Mouse (Mus musculus) kidney, adult 9 months (tissue): ENCODE results near the gene Dnajc5.

Source experiments
- DNase-seq: peaks from one replicate; pipeline ENCODE4 v3.0.0; 2022

The Dnajc5 gene

DNA sequence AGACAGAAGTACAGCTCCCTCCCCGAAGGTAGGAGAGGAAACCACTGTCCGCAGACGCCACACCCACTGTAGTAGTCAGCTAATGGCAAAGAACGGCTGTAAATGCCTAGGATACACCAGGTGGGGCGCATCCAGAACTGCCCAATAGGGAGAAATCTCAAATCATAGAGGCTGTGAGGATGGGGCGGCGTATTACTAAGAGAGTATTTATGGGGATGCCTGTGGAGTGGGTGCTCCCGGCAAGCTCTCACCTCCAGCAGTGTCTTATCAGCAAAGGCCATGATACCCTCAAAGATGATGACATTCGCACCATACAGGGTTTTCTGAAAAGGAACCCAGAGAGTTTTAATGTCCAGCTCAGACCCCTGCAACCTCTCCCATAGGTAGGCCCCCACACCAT lies 53.7 kb downstream of the Dnajc5 start:
- no peak for DNase-seq

- no peak for DNase-seq
Observed at GRCm38 (mm10) chr2:181574921-181575545, 54.7 kb downstream of the Dnajc5 start.

- DNase-seq, result no peak
Observed at GRCm38 (mm10) chr2:181576613-181577012, 56.3 kb downstream of the Dnajc5 start.

GRCm38 (mm10) chr2:181577126-181577525 lies 56.8 kb downstream of the Dnajc5 start:
- no peak for DNase-seq

DNA sequence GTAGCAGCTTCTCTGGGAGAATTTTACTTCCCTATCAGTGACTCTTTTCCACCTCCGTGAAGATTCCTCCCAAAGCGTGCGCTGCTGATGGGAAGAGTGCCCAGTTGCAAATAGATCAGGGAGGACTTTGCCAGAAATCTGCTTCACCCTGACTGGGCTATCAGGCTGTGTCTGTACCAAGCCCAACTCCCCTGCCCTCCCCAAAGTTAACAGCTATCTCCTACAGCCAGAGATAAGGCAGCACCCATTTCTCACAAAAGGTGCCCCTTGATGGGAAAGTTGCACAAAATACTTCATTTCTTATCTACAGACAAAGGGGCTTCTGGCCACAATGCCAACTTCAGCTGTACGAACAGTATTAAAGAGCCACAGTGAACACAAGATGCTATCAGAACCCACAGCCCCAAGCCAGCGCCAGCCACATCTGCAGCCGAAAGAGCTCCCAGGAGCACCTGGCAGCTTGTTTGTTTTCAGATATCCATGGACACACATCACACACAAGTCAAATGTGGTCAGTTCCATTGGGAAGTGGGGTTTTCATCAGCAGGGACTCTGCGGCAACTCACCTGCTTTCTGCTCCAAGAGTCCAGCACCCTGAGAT lies 57.8 kb downstream of the Dnajc5 start:
- DNase-seq, result no peak

- no peak for DNase-seq
Observed at GRCm38 (mm10) chr2:181578790-181579618, 58.7 kb downstream of the Dnajc5 start.

DNA sequence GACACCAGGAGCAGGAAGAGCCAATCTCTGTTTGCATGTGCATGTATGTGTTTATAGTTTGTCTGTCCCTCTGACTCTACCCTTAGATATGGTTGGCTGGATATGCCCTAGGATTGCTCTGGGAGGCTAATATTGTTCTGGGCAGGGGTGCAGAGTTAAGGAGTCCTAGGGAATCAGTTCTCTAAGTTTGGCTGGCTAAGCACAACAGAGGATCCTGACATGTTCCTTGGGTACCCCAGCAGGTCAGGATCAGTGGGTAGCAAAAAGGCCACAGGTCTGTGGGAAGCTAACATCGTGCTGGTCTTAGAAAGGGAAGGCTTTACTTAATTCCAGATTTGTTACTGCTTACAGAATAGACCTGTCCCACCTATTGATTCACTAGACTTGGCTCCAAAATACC lies 59.4 kb downstream of the Dnajc5 start:
- DNase-seq, result no peak

GRCm38 (mm10) chr2:181580131-181580772 lies 60.0 kb downstream of the Dnajc5 start:
- DNase-seq, result no peak

GRCm38 (mm10) chr2:181581016-181581401 lies 60.7 kb downstream of the Dnajc5 start:
- peak; percentile 90 for DNase-seq

DNA sequence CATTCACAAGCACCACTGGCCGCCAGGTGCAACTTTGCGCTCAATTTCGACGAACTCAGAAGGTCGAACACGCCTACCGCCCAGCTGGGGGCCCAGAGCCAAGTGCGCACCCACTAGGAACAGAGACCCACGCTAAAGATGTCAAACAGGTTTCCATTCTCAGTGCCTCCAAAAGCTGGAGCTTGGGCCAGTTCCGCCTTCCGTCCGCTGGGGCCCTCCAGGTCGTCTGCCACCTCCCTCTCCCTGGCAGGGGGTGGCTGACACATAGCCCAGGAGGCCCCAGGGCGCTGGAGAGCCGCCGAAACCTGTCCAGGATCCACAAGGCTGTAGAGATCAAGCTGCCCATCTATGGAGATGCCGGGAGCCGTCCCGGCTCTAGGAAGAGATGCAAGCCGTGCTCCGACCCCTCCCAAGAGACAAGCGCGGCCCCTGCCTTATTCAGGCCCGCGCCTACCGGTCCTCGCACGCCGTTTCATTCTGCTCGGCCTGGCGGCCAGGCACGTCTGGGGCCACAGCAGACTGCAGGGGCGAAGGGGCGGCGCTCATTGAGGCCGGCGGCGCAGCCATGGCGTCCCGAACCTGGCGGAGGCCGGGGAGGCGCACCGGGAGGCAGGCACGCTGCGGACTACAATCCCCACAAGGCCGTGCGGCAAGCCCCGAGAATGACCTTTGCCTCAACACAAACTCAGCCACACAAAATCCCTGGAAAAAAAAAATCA lies 61.3 kb downstream of the Dnajc5 start:
- peak; percentile 90 for DNase-seq

DNA sequence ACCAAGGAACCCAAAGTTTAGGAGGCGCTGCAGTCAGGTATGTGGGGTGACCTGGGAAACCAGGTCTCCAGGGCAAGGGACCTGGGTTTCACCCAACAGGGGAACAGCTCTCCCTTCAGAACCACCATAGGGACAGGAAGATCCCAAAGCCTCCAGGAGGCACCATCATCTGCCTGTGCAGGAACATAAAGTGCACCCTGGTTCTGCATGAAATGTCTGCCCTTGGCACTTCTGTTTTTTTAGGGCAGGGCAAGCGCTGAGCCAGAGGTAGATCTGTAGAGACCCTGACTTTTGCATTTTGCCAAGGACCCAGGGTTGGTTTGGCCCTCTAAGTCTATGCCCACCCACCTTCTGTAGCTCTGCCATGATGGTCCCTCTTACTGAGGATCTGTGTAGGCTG lies 62.1 kb downstream of the Dnajc5 start:
- DNase-seq, result no peak

DNA sequence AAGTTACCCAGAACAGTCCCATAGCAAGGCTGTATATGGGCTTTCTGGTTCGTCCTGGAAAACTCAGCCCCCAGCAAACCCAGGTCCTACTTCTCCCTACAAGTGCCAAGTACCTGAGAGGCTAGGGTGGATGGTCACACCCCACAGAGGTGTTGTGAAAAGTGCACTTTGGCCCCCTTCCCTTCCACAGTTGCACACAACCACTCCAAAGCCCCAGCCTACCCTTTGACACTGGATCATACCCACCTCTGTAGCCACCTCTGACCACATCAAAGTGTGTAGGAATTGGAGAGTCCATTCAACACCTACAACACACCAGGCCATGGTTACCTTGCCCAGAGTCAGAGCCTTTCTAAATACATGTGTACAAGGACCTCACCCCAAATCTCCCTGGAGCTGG lies 62.7 kb downstream of the Dnajc5 start:
- no peak for DNase-seq

- DNase-seq, result no peak
Observed at GRCm38 (mm10) chr2:181583460-181584257, 63.4 kb downstream of the Dnajc5 start.

DNA sequence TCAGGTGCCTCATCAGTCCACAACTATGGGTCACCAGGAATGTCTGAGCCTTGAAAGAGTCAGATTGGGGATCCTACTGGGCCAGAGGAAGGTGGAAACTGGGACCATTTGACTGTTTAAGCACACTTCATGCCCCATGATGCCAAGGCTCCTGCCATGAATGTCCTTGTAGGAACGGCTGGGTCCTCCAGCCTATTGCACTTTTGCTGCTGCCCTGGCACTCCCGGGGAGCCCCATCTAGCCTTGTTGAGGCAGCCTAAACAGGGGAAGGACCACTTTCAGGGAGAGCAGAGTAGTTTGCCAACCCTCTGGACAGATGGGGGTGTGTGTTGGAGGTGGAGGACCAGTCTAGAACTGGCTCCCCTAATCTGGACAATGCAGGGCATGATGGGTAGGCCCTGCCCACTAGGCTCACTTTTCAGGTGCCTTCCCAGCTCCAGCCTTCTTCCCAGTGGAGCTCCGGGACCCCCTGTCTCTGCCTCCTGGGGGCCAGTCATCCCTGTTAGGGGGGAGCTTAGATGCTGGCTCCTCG lies 64.2 kb downstream of the Dnajc5 start, which contains the start of gene Uckl1:
Gene Uckl1 (minus strand): TSS at position 482 of the 532 bp plus-strand sequence.
- no peak for DNase-seq

GRCm38 (mm10) chr2:181585506-181585905 lies 65.2 kb downstream of the Dnajc5 start:
- no peak for DNase-seq

DNA sequence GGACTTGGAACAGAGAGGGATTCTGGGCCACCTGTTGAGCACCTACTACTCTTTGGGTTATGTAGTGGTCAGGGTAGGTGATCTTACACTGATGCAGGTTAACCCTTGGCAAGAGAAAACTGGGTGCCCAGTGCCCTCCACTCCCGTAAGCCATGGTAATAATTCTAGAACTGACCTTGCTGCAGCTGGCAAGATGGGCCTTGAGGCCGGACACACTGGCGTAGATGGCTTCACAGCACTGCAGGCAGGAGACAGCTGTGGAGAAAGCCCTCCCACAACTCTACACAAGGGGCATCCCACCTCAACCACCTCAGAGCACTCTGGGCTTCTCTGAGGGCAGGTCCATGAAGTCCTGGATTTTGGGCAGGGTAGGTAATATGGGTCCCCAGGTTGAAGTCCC lies 65.8 kb downstream of the Dnajc5 start:
- no peak for DNase-seq

DNA sequence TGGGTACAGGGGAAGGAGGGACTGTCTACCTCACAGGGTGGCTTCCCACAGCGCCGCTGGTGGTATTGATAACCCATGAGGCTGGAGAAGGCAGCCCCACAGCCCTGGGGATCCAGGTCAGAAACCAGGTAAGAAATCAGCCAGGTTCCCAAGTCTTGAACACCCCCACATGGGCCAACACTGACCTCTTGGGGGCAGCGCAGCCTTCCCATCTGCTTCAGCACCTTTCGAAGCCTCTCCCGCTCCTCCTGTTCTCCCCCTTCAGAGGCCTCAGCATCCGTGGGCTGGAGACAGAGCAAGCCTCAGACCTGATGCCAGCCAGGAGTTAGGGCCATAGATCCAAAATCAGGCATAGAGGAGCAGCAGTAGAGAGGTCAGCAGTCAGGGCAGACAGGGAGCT lies 67.5 kb downstream of the Dnajc5 start:
- DNase-seq, result no peak

DNA sequence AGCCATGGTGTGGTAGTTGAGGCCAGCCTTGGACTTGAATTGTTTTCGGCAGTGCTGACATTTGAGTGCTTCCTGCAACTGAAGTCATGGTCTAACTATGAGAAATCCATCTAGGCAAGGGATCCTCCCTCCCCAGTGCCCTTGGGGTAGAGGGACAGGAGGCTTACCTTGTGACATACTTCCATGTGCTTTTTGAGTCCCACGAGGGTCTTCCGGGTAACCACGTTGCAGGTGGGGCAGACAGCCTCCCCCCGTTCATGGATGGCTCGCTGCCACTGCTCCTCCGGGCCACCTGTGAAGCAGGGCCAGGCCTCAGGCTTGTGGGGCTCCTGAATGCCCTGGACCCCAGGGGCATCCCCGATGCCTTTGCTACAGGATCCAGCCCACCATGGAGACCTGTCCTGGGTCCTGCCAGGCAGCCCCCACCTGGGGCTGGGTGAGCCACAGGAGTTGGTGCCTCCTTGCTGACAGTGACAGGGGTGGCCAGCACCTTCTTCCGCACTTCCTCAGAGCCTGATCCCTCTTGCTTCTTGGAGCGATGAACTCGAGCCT lies 68.0 kb downstream of the Dnajc5 start:
- no peak for DNase-seq

DNA sequence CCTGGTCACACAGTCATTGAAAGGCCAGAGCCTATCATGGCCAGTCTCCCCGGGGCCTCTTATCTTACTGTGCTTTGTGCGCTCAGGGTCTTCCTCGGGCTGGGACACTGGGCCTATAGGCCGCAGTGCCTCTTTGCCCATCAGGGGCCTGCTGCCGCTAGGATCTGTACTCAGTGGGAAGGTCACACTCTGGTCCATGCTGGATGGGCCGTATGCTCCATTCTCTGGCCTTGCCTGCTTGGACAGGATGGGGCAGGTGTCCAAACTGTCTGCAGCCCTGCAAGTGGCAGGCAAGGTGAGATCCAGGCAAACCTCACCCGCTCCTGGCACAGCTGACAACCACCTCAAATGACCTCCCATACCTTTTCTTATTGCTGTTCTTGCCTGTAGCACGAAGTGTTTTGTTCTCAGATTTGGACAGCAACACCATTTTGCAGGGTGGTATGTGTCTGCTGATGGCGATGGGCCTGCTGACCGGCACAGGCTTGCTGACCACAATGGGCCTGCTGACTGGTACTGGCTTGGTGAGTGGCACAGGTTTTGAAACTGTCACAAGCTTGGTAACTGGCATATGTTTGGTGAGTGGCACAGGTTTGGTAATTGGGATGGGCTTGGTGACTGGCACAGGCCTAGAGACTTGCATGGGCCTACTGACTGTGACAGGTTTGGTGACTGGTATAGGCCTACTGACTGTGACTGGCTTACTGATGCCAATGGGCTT lies 68.9 kb downstream of the Dnajc5 start:
- no peak for DNase-seq

- no peak for DNase-seq
Observed at GRCm38 (mm10) chr2:181589732-181590105, 69.4 kb downstream of the Dnajc5 start.

- DNase-seq, result no peak
Observed at GRCm38 (mm10) chr2:181590471-181590870, 70.2 kb downstream of the Dnajc5 start.
